Mouse (Mus musculus) small intestine, adult 2 months (tissue): ENCODE data around the gene Tbx1. TPM values are rescaled to one million over a fixed set of nuclear protein-coding genes. Genes with fewer than 3 reads are reported as not detected.
A peak's percentile ranks its signal among the peaks of the same experiment; 100 is the strongest.

Experiments
- H3K27ac ChIP-seq: fragments of 200-500 bp; 2 replicates; pipeline ENCODE4 v1.5.1; 2012; ENCODE audit warnings: low read depth, low read length, control low read depth, inconsistent platforms; ENCODE audit not compliant: insufficient read depth
- H3K27me3 ChIP-seq: fragments of 200-500 bp; 2 replicates; pipeline ENCODE4 v1.6.1; 2012; ENCODE audit warnings: mild to moderate bottlenecking, moderate library complexity, low read length, inconsistent platforms; ENCODE audit not compliant: control insufficient read depth, insufficient read depth
- H3K36me3 ChIP-seq: fragments of 200-500 bp; 2 replicates; pipeline ENCODE4 v1.6.1; 2012; ENCODE audit warnings: mild to moderate bottlenecking, low read length, control low read depth, inconsistent platforms; ENCODE audit not compliant: control insufficient read depth, insufficient read depth
- H3K4me1 ChIP-seq: fragments of 200-500 bp; 2 replicates; pipeline ENCODE4 v1.6.1; 2012; ENCODE audit warnings: low read length, inconsistent platforms, mixed read lengths; ENCODE audit not compliant: control insufficient read depth, insufficient read depth, insufficient read length
- H3K4me3 ChIP-seq: fragments of 200-500 bp; 2 replicates; pipeline ENCODE4 v1.5.1; 2012; ENCODE audit warnings: low read depth, mild to moderate bottlenecking, control low read depth, inconsistent platforms, low read length, moderate library complexity
- CTCF ChIP-seq: fragments of 200-500 bp; IDR thresholded peaks from 2 replicates; pipeline ENCODE4 v1.5.1; 2012; ENCODE audit warnings: low read depth, mild to moderate bottlenecking, control low read depth, inconsistent platforms, low read length, moderate library complexity, mixed read lengths; ENCODE audit not compliant: insufficient replicate concordance, insufficient read length; ENCODE audit errors: extremely low read depth
- POLR2A ChIP-seq: fragments of 200-500 bp; IDR thresholded peaks from 2 replicates; pipeline ENCODE4 v1.6.1; 2012; ENCODE audit warnings: low read depth, mild to moderate bottlenecking, control low read depth, inconsistent platforms, low read length, moderate library complexity
- WGBS: fragments of 180-500 bp; shearing (Covaris S2); methylation state at CpG from one replicate; pipeline ENCODE4 v1.1.7; 2018; 5-methylcytosine and 5-hydroxymethylcytosine counted together
- polyA plus RNA-seq: library from polyadenylated mRNA; depleted of rRNA; stranded (reverse); fragments of >200 nt; gene quantifications from 2 replicates; pipeline ENCODE4 v1.2.3, GENCODE M21; 2012

Gene Tbx1
- polyA plus RNA-seq, 1 experiment, result 8.3 TPM

DNA sequence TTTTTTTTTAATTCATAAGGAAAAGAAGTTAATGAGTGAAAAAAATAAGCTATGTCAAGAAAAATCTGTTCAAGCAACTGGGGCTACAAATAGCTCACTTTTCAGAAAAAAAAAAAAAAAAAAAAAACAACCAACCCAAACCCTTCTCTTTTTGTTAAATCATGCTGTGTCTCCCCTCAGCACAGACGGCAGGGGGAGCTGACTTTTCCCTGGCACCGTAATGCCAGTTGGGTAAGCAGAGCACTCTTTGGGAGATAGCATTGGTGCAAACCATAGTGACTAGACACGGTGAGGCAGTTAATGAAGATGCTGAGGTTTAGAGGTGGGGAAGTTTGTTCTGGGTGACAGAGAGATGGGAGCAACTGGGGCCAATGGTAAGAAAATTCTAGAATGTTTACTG is 41.6 kb upstream of the Tbx1 start:
- Histone ChIP-seq H3K4me1 (peaks cover 33% of the 10 kb centered on the region), H3K27me3 (no peaks in the 10 kb centered on the region), H3K27ac (peak overlapping the region; percentile 91), H3K4me3 (no peak overlapping the region), H3K36me3 (0 out of 2 replicates have a peak, but pooled peaks cover 9% of the 10 kb centered on the region)
- TF ChIP-seq CTCF, result no peak
- no peak for TF ChIP-seq POLR2A
- 15% methylated on average over 3 of the region's 3 CpGs for WGBS

DNA sequence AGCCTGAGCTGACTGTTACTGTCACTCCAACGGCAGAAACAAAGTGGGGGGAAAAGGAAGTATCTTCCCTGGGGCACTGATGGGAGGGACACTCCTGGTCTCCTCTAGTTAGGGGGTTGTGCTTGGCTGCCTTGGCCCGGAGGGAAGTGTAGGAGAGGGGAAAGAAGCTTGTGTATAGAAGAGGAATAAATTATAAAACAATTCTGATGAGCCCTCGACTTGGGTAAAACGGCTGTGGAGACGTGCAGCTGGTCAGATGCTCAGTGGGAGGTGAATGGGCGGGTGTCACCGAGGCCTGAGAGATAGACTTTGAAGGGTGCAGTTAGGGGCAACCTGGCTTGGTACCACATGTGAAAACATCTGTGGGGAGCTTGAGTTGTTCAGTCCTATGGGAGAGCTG is 40.7 kb upstream of the Tbx1 start:
- Histone ChIP-seq H3K4me3 (no peak overlapping the region), H3K27ac (peak overlapping the region; percentile 91), H3K27me3 (no peaks in the 10 kb centered on the region), H3K4me1 (peaks cover 30% of the 10 kb centered on the region), H3K36me3 (peaks cover 12% of the 10 kb centered on the region)
- TF ChIP-seq POLR2A, result no peak
- no peak for TF ChIP-seq CTCF
- 29% methylated on average over 7 of the region's 7 CpGs for WGBS

DNA sequence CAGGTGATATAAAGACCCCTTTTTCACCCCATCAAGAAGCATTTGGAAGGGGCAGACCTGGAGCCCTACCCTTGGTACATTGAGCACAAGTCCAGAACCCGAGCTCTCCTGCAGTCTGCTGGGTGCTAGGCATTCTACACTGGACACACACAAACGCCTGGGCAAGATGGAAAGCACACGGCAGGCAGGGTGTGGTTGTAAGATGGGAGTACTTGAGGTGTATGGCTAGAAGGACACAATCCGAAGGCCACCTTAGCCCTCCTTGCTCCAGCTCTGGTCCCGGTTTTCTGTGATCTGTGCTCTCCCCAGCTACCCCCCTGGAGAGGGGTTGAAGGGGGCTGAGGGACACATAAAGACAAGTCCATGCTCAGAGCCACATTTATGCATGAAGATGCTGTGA is 39.8 kb upstream of the Tbx1 start:
- H3K27me3 ChIP-seq, result no peaks in the 10 kb centered on the region
- peak overlapping the region; percentile 91 for H3K27ac ChIP-seq
- TF ChIP-seq CTCF (no peak), POLR2A (no peak)
- peak overlapping the region; percentile 95 for H3K4me3 ChIP-seq
- 26% methylated on average over 5 of the region's 5 CpGs for WGBS
- peaks cover 21% of the 10 kb centered on the region for H3K36me3 ChIP-seq
- H3K4me1 ChIP-seq, result peaks cover 35% of the 10 kb centered on the region

DNA sequence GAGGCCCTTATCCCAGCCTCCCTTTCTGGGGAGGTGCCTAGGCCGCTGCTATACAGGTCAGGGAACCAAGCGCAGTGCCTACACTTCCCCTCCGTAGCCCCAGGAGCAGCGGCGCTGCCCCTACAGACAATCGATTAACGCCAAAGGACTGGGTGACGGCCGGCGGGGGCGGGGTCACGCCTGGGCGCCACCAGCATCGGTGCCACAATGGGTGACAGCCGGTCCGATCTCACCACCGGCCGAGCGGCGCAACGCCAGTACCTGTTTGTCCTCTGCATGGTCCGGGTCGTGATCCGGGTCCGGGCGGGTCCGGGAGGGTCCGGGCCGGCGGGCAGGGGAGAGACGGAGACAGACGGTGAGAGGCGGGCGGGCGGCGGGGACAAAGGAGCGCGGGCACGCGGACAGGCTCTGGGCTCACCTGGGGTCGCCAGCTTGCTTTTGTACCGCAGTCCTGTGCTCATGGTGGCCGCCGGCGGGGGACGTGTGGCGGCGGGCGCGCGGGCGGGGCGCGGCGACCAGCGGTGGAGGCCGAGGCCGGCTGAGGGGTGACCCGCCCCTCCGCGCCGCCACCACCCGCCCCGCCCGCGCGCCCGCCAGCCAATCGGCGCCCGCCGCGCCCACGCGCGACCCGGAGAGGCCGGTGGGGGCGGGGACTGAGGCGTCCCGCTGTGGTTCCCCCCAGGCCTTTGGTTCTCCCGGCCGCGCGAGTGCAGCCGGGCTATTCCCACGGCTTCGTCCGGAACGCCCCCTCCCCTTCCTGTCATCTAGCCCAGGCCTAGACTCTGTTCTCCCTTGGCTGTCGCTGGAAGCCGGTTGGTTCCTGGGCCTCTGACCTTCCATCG is 39.1 kb upstream of the Tbx1 start, which contains the start of gene Sept5:
Sept5 (minus strand) TSS at position 565 of the 842 bp plus-strand sequence.
- H3K36me3 ChIP-seq, result peaks cover 27% of the 10 kb centered on the region
- peak within 1 kb of the TSS; percentile 97 for H3K27ac ChIP-seq
- H3K4me1 ChIP-seq, result peaks cover 35% of the 10 kb centered on the region
- WGBS, result under 1% methylated on average over 73 of the region's 93 CpGs
- peak within 1 kb of the TSS; percentile 95 for H3K4me3 ChIP-seq
- TF ChIP-seq CTCF, result no peak
- peak; percentile 27 for TF ChIP-seq POLR2A
- no peaks in the 10 kb centered on the region for H3K27me3 ChIP-seq

DNA sequence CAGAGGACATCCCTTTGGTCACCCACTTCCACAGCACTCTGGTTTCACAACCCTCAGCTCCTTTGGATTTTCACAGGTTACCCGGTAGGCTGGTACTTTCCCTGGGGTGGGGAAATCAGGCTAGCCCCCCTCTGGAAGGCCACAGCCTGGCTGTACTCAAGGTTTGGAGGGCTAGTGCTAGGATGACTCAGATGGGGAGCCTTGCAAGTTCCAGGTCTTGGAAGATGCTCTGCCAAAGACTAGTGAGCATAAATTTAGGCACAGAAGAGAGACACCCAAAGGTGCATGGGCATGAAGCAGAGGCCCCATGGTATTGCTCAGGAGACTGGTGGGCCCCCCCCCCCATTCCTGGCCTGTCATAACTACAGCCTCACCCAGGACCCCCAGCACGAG is 38.5 kb upstream of the Tbx1 start:
- TF ChIP-seq CTCF (0 out of 2 replicates have a peak, but pooled peaks have one; percentile 5), POLR2A (no peak)
- Histone ChIP-seq H3K4me3 (peak overlapping the region; percentile 95), H3K4me1 (peaks cover 35% of the 10 kb centered on the region), H3K27ac (peak overlapping the region; percentile 97), H3K27me3 (no peaks in the 10 kb centered on the region), H3K36me3 (peaks cover 34% of the 10 kb centered on the region)
- 15% methylated on average over 2 of the region's 2 CpGs for WGBS

DNA sequence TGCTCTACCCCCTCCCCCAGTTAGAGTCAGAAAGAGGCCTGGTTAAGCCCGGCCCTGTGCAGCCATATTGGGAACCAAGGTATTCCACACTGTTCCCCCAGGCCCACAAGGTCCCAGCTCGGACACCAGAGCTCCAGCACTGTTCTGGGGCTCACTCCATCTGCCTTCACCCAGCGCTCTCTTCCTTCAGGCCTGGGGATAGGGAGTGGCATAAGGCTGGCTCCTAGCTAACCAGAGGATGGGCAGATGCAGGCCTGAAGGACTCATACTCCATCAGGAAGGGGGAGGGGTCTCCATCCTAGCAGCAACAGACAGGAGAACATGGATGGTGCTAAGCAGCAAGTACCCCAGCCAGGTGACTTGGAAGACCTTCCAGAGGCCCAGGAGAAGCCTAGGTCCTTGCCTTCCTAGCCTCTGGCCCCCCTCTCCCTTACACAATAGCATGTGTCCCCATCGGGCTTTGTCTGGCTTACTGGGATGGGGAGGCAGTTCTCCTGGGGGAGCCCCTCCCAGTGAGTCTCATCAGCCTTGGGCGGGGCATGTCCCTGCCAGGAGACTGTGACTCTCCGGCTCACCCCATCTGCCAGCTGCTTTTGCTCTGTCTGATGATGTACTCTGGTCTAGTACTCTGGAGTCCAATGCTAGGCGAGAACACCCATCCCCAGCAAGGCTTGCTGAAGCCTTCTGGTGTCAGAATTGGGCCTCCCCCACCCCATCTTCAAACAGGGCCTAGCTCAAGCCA is 37.9 kb upstream of the Tbx1 start:
- Histone ChIP-seq H3K4me3 (peak overlapping the region; percentile 95), H3K36me3 (peaks cover 40% of the 10 kb centered on the region), H3K27ac (peak overlapping the region; percentile 97), H3K27me3 (no peaks in the 10 kb centered on the region), H3K4me1 (peaks cover 30% of the 10 kb centered on the region)
- WGBS, result 22% methylated on average over 7 of the region's 7 CpGs
- TF ChIP-seq CTCF, result no peak
- peak; percentile 63 for TF ChIP-seq POLR2A

DNA sequence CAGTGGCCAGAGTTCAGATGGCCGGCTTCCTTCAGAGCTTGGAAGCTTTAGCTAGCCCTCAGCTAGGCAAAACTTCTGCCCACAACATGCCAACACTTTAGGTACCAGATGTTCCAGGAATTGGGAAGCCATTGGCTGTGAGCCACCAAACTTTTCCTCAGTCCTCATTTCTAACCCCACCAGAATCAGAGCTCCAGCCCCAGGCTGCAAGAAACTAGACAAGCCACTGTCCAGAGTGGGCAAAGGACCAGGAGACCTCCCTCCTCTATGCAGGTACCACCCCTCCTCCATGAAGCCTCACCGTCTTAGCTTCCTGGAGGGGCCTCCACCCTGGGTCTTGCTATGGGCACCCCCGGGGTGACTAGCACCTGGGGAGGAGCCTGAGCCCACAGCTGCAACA is 36.7 kb upstream of the Tbx1 start:
- H3K4me3 ChIP-seq, result peak overlapping the region; percentile 95
- H3K36me3 ChIP-seq, result peaks cover 52% of the 10 kb centered on the region
- H3K4me1 ChIP-seq, result peaks cover 18% of the 10 kb centered on the region
- H3K27me3 ChIP-seq, result no peaks in the 10 kb centered on the region; the same call in 1 of the 2 replicates
- TF ChIP-seq CTCF (no peak), POLR2A (no peak)
- WGBS, result 26% methylated on average over 3 of the region's 3 CpGs
- H3K27ac ChIP-seq, result peak overlapping the region; percentile 97
